Mouse (Mus musculus): ENCODE data around the gene Szrd1. TPM values are rescaled to one million over a fixed set of nuclear protein-coding genes. Genes with fewer than 3 reads are reported as not detected.
A peak's percentile ranks its signal among the peaks of the same experiment; 100 is the strongest.
"Not testable (repeated sequence)": the region's sequence is repeated elsewhere in the genome, so short reads cannot be mapped to it uniquely, and the experiment has no call there.

Gene Szrd1
- polyA plus RNA-seq, 1 experiment, result 8.2 TPM

DNA sequence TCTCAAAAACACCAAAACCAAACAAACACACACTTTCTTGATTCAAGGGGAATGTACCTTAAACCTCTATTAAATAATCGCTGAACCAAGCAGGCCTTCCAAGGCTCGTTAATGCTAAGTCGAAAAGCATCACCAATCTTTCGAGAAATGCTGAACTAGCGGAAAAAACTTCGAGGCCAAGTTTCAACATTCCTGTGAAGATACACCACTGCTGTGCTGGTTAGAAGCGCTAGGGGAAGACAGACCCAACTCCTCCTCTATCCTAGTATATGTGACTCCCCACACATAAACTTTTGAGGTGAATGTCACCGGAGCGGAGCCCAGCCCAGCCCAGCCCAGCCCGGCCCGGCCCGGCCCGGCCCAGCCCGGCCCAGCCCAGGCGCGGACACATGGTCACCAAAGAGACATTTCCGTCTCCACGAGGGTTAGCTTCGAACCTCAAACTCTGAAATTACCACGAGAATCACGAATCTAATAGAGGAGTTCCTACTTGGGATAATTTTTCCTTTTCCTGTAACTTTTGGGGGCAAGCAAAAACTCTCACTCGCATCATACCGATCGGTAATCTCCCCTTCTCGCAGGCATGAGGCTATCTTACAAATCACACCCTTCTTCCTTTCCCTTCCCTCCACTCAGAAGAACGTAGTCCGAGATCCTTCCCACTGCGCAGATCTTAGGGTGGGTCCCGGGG, 1.0 kb downstream of the Szrd1 start:
- peak overlapping the region; percentile 91 for H3K4me3 ChIP-seq (ENCODE audit: control insufficient read depth, low read depth, low read length)
- H3K4me1 ChIP-seq (ENCODE audit: control insufficient read depth, insufficient read depth, low read length), result peaks cover 4% of the 10 kb centered on the region; the same call in 1 of the 2 replicates
- H3K27ac ChIP-seq (ENCODE audit: control insufficient read depth, insufficient read depth, low read depth, low read length), result peak overlapping the region; percentile 91
- TF ChIP-seq CTCF (IDR thresholded peaks at IDR 0.05; ENCODE audit: control insufficient read depth, insufficient read depth, insufficient replicate concordance, low read depth, low read length) (no peak), POLR2A (IDR thresholded peaks at IDR 0.05; ENCODE audit: control insufficient read depth, low read depth, low read length) (no peak)
- H3K27me3 ChIP-seq (ENCODE audit: control insufficient read depth, insufficient read depth, low read length), result no peaks in the 10 kb centered on the region
- no peaks in the 10 kb centered on the region for H3K36me3 ChIP-seq (ENCODE audit: control insufficient read depth, insufficient read depth, low read length)

GRCm38 (mm10) chr4:141137740-141138139, 1.8 kb downstream of the Szrd1 start:
- H3K4me3 ChIP-seq (ENCODE audit: control insufficient read depth, low read depth, low read length); H3K27ac ChIP-seq (ENCODE audit: control insufficient read depth, insufficient read depth, low read depth, low read length); H3K4me1 ChIP-seq (ENCODE audit: control insufficient read depth, insufficient read depth, low read length); H3K27me3 ChIP-seq (ENCODE audit: control insufficient read depth, insufficient read depth, low read length); H3K36me3 ChIP-seq (ENCODE audit: control insufficient read depth, insufficient read depth, low read length): not testable (repeated sequence)

DNA sequence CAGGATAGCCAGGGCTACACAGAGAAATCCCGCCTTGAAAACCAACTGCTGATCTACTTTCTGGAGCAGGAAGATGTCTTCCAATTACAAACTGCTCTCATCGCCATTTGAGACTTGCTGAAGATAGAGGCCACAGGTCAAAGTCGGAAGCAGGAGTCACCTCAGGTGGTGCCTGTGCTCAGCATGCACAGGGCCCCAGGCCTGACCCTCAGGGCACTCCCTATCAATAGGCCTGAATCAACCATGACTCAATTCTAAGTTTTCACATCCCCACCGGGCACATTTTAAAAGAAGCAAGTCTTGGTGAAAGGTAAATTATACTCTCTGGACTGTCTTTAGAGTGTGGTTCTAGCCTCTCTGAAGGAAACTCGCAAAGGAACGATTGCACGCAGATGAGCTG, 3.4 kb downstream of the Szrd1 start:
- H3K27me3 ChIP-seq (ENCODE audit: control insufficient read depth, insufficient read depth, low read length), result no peaks in the 10 kb centered on the region
- peaks cover 4% of the 10 kb centered on the region; the same call in 1 of the 2 replicates for H3K4me1 ChIP-seq (ENCODE audit: control insufficient read depth, insufficient read depth, low read length)
- H3K27ac ChIP-seq (ENCODE audit: control insufficient read depth, insufficient read depth, low read depth, low read length), result no peak overlapping the region
- no peaks in the 10 kb centered on the region for H3K36me3 ChIP-seq (ENCODE audit: control insufficient read depth, insufficient read depth, low read length)
- TF ChIP-seq CTCF (IDR thresholded peaks at IDR 0.05; ENCODE audit: control insufficient read depth, insufficient read depth, insufficient replicate concordance, low read depth, low read length), result no peak
- no peak for TF ChIP-seq POLR2A (IDR thresholded peaks at IDR 0.05; ENCODE audit: control insufficient read depth, low read depth, low read length)
- H3K4me3 ChIP-seq (ENCODE audit: control insufficient read depth, low read depth, low read length), result no peak overlapping the region

DNA sequence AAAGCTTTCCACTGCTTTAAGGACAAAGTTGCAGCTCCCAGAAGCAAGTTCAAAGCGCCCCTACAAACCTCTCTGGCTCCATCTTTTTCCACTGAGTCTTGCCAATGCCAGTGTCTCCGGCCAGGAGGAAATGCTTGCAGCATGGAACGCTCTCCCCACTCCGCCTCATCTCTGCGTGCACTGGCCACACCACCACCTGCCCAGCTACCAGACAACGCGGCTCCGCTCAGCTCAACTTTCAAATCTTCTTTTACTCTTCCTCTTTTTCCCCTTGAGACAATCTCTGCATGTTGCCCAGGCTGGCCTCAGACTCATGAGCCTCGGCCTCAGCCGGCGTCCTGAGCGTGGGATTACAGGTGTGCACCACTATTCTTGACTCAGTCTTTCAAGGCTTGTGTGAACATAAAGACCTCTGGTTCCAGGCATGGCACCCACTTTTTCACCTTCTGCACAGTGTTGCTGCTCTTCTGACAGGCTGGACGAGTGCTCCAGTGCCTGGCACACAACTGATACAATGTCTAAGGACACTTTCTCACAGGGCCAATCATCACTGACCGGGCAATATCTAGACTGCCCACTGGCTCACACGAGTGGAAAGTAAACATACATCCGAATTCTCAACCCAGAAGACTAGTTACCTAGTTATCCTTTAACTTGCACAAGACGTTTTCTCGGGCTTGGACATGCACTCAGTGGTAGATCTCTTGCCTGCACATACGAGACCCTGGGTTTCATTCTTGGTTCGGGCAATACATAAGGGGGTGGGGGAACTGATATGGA, 4.6 kb downstream of the Szrd1 start:
- H3K36me3 ChIP-seq (ENCODE audit: control insufficient read depth, insufficient read depth, low read length), result no peaks in the 10 kb centered on the region
- H3K4me3 ChIP-seq (ENCODE audit: control insufficient read depth, low read depth, low read length), result no peak overlapping the region
- no peak overlapping the region for H3K27ac ChIP-seq (ENCODE audit: control insufficient read depth, insufficient read depth, low read depth, low read length)
- no peaks in the 10 kb centered on the region for H3K27me3 ChIP-seq (ENCODE audit: control insufficient read depth, insufficient read depth, low read length)
- no peak for TF ChIP-seq POLR2A (IDR thresholded peaks at IDR 0.05; ENCODE audit: control insufficient read depth, low read depth, low read length)
- no peak for TF ChIP-seq CTCF (IDR thresholded peaks at IDR 0.05; ENCODE audit: control insufficient read depth, insufficient read depth, insufficient replicate concordance, low read depth, low read length)
- H3K4me1 ChIP-seq (ENCODE audit: control insufficient read depth, insufficient read depth, low read length), result peaks cover 4% of the 10 kb centered on the region; the same call in 1 of the 2 replicates

DNA sequence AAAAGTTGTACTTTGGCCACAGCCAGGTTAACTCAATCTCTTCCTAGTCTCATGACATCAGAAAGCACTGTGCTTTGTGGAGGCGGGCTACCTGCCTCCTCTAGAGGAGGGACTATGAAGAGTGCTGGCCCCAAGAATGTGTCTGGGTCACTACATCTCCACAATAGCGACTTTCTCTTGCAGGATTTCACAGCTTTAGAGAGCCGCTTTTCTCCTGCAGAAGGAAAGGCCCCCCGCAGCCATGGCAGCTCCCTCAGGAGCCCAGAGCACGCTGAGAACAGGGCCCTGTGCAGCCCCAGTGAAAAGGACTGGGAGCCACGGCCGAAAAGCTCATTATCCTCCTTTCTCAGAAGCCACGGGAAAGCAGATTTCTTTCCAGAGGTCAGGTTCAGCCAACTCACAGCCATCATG, 5.5 kb downstream of the Szrd1 start:
- H3K27ac ChIP-seq (ENCODE audit: control insufficient read depth, insufficient read depth, low read depth, low read length), result no peak overlapping the region
- H3K4me3 ChIP-seq (ENCODE audit: control insufficient read depth, low read depth, low read length), result no peak overlapping the region
- TF ChIP-seq POLR2A (IDR thresholded peaks at IDR 0.05; ENCODE audit: control insufficient read depth, low read depth, low read length) (no peak), CTCF (IDR thresholded peaks at IDR 0.05; ENCODE audit: control insufficient read depth, insufficient read depth, insufficient replicate concordance, low read depth, low read length) (no peak)
- H3K36me3 ChIP-seq (ENCODE audit: control insufficient read depth, insufficient read depth, low read length), result no peaks in the 10 kb centered on the region
- H3K4me1 ChIP-seq (ENCODE audit: control insufficient read depth, insufficient read depth, low read length), result peaks cover 4% of the 10 kb centered on the region; the same call in 1 of the 2 replicates
- no peaks in the 10 kb centered on the region for H3K27me3 ChIP-seq (ENCODE audit: control insufficient read depth, insufficient read depth, low read length)

GRCm38 (mm10) chr4:141133227-141133626, 6.3 kb downstream of the Szrd1 start:
- Histone ChIP-seq H3K36me3 (ENCODE audit: control insufficient read depth, insufficient read depth, low read length) (no peaks in the 10 kb centered on the region), H3K4me1 (ENCODE audit: control insufficient read depth, insufficient read depth, low read length) (peaks cover 2% of the 10 kb centered on the region; the same call in 1 of the 2 replicates), H3K4me3 (ENCODE audit: control insufficient read depth, low read depth, low read length) (no peak overlapping the region), H3K27ac (ENCODE audit: control insufficient read depth, insufficient read depth, low read depth, low read length) (no peak overlapping the region), H3K27me3 (ENCODE audit: control insufficient read depth, insufficient read depth, low read length) (no peaks in the 10 kb centered on the region)
- TF ChIP-seq POLR2A (IDR thresholded peaks at IDR 0.05; ENCODE audit: control insufficient read depth, low read depth, low read length) (no peak), CTCF (IDR thresholded peaks at IDR 0.05; ENCODE audit: control insufficient read depth, insufficient read depth, insufficient replicate concordance, low read depth, low read length) (no peak)

DNA sequence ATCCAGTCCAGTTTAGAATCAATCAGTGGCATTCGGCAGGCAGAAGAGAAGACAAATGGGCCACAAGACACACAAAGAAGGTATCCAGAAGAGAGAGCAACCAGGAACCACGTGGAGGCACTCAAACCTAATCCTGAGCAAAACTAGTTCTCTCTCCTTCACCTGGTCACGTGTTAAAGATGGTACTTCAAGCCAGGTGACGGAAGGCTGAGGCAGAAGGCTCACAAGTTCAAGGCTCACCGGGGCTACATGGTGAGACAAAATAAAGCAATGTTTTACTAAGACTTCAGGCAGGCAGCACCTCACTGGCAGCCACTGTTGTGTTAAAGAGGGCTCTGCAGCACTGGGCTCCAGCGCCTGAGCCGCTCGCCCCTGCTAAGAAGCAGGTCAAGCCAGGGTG, 7.4 kb downstream of the Szrd1 start:
- no peaks in the 10 kb centered on the region for H3K27me3 ChIP-seq (ENCODE audit: control insufficient read depth, insufficient read depth, low read length)
- H3K36me3 ChIP-seq (ENCODE audit: control insufficient read depth, insufficient read depth, low read length), result no peaks in the 10 kb centered on the region; the same call in 1 of the 2 replicates
- H3K27ac ChIP-seq (ENCODE audit: control insufficient read depth, insufficient read depth, low read depth, low read length), result no peak overlapping the region
- H3K4me3 ChIP-seq (ENCODE audit: control insufficient read depth, low read depth, low read length), result no peak overlapping the region
- H3K4me1 ChIP-seq (ENCODE audit: control insufficient read depth, insufficient read depth, low read length), result no peaks in the 10 kb centered on the region; the same call in 1 of the 2 replicates
- TF ChIP-seq CTCF (IDR thresholded peaks at IDR 0.05; ENCODE audit: control insufficient read depth, insufficient read depth, insufficient replicate concordance, low read depth, low read length) (no peak), POLR2A (IDR thresholded peaks at IDR 0.05; ENCODE audit: control insufficient read depth, low read depth, low read length) (no peak)
